Mouse (Mus musculus): ENCODE measurements around the gene Large1.

- TF ChIP-seq POLR2A (IDR thresholded peaks at IDR 0.05; ENCODE audit: control insufficient read depth in 1 of 2, insufficient read depth in 1 of 2, low read depth in 1 of 2, low read length in 2 of 2, poor library complexity in 1 of 2) (no peak), CTCF (IDR thresholded peaks at IDR 0.05 in 2 of 3, conservative IDR thresholded peaks at IDR 0.05 in 1 of 3; ENCODE audit: control insufficient read depth in 1 of 3, insufficient read depth in 1 of 3, low read depth in 2 of 3, low read length in 3 of 3, poor library complexity in 1 of 3, severe bottlenecking in 1 of 3) (no peak), GABPA (IDR thresholded peaks at IDR 0.05; ENCODE audit: low read depth, low read length) (no peak), EP300 (IDR thresholded peaks at IDR 0.05; ENCODE audit: low read depth in 1 of 2, low read length in 2 of 2) (no peak), CHD2 (IDR thresholded peaks at IDR 0.05; ENCODE audit: low read length) (no peak), NRF1 (IDR thresholded peaks at IDR 0.05; ENCODE audit: insufficient read depth, low read depth, low read length, poor library complexity, severe bottlenecking) (no peak), USF1 (IDR thresholded peaks at IDR 0.05; ENCODE audit: low read depth, low read length) (no peak), MAFK (IDR thresholded peaks at IDR 0.05; ENCODE audit: borderline replicate concordance, low read depth, low read length) (no peak), TBP (IDR thresholded peaks at IDR 0.05; ENCODE audit: low read depth, low read length) (no peak), E2F4 (IDR thresholded peaks at IDR 0.05; ENCODE audit: borderline replicate concordance, low read depth, low read length) (no peak), HCFC1 (IDR thresholded peaks at IDR 0.05; ENCODE audit: low read depth, low read length) (no peak), GATA1 (IDR thresholded peaks at IDR 0.05; ENCODE audit: low read depth, low read length) (no peak)
These were observed 540.6 kb downstream of the Large1 start for GRCm38 (mm10) chr8:72812690-72813089.

Measured in MEL (cell line).